ENCODE assay signal across 12 mouse cellular contexts in the genomic region with DNA sequence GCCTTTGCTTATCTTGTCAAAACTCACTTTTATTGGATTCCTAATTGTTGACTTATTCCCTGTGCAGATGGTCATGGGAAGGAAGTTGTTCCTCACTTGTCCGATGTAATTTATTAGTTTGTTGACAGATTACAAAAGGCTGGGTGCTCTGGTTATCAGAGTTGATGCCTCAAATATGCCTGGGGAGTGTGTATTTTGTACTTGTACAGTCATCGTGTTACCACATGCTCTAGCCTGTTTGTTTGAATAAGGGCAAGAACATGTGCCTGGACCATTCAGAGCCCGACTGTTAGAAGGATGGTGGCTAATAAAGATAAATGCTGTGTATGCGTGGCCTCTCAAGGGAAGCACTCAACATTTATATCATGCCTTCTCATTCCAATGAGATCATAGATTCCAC.
DNase-seq lines count a peak whose midpoint lies in the region; ATAC-seq and TF ChIP-seq lines count a peak whose summit lies in the region.
"Had no signal": no experiment of that assay in that cellular context is flagged by ENCODE, and none has a peak within 500 bp of the region (broad histone marks: within the 10 kb centered on the region; RNA-seq: fewer than 3 reads in every experiment).

No protein-coding gene starts in this region.

- TF ChIP-seq CTCF in intestine, postnatal 0 days (IDR thresholded peaks at IDR 0.05; ENCODE audit: low read depth) = no peak

- no peaks in the 10 kb centered on the region for H3K9me3 ChIP-seq in intestine, embryonic 14.5 days (ENCODE audit: control insufficient read depth, low read length)
- H3K9me3 ChIP-seq in intestine, postnatal 0 days (ENCODE audit: control insufficient read depth) = no peaks in the 10 kb centered on the region
- no peaks in the 10 kb centered on the region for H3K9me3 ChIP-seq in hindbrain, embryonic 13.5 days
- H3K9me3 ChIP-seq: forebrain, embryonic 10.5 days; hindbrain, embryonic 15.5 days; limb, embryonic 15.5 days had no signal

- no peak overlapping the region for H3K4me3 ChIP-seq in intestine, embryonic 14.5 days (ENCODE audit: low read depth, low read length)
- no peak overlapping the region for H3K4me3 ChIP-seq in intestine, postnatal 0 days (ENCODE audit: low read depth, low read length)
- no peak overlapping the region for H3K4me3 ChIP-seq in hindbrain, embryonic 13.5 days
- H3K4me3 ChIP-seq: forebrain, embryonic 10.5 days; hindbrain, embryonic 15.5 days; limb, embryonic 15.5 days had no signal

- H3K27me3 ChIP-seq in intestine, embryonic 14.5 days (replicated peaks; ENCODE audit: control insufficient read depth, insufficient read depth, low read length) = no peaks in the 10 kb centered on the region
- no peaks in the 10 kb centered on the region for H3K27me3 ChIP-seq in intestine, postnatal 0 days (replicated peaks; ENCODE audit: control insufficient read depth, insufficient read depth, low read length)
- H3K27me3 ChIP-seq in hindbrain, embryonic 13.5 days = no peaks in the 10 kb centered on the region
- H3K27me3 ChIP-seq: hindbrain, embryonic 15.5 days; limb, embryonic 15.5 days had no signal

- H3K4me1 ChIP-seq in intestine, embryonic 14.5 days (replicated peaks; ENCODE audit: control insufficient read depth, insufficient read depth, low read length) = peaks cover 8% of the 10 kb centered on the region; the same call in 1 of the 2 replicates
- no peaks in the 10 kb centered on the region for H3K4me1 ChIP-seq in intestine, postnatal 0 days (replicated peaks; ENCODE audit: control insufficient read depth, insufficient read depth, low read length)
- H3K4me1 ChIP-seq in hindbrain, embryonic 13.5 days (replicated peaks) = no peaks in the 10 kb centered on the region
- H3K4me1 ChIP-seq: forebrain, embryonic 10.5 days; hindbrain, embryonic 15.5 days; limb, embryonic 15.5 days had no signal

- 33% methylated on average over 4 of the region's 4 CpGs for WGBS in intestine, embryonic 14.5 days
- 22% methylated on average over 4 of the region's 4 CpGs for WGBS in intestine, postnatal 0 days
- WGBS in hindbrain, embryonic 13.5 days = 87% methylated on average over 4 of the region's 4 CpGs

- no peaks in the 10 kb centered on the region for H3K36me3 ChIP-seq in intestine, embryonic 14.5 days (ENCODE audit: control insufficient read depth, insufficient read depth, low read length)
- H3K36me3 ChIP-seq in intestine, postnatal 0 days (ENCODE audit: control insufficient read depth, insufficient read depth) = no peaks in the 10 kb centered on the region
- H3K36me3 ChIP-seq in hindbrain, embryonic 13.5 days = no peaks in the 10 kb centered on the region
- H3K36me3 ChIP-seq: forebrain, embryonic 10.5 days; hindbrain, embryonic 15.5 days; limb, embryonic 15.5 days had no signal

- no peak overlapping the region for H3K27ac ChIP-seq in intestine, embryonic 14.5 days (ENCODE audit: low read depth)
- no peak overlapping the region for H3K27ac ChIP-seq in intestine, postnatal 0 days (ENCODE audit: low read depth, low read length)
- H3K27ac ChIP-seq in hindbrain, embryonic 13.5 days = no peak overlapping the region
- H3K27ac ChIP-seq: forebrain, embryonic 10.5 days; hindbrain, embryonic 15.5 days; limb, embryonic 15.5 days had no signal

- H3K9ac ChIP-seq in intestine, embryonic 14.5 days (ENCODE audit: low read length) = no peak overlapping the region
- no peak overlapping the region for H3K9ac ChIP-seq in intestine, postnatal 0 days (ENCODE audit: low read depth, low read length)
- H3K9ac ChIP-seq in hindbrain, embryonic 13.5 days = no peak overlapping the region
- H3K9ac ChIP-seq: hindbrain, embryonic 15.5 days; limb, embryonic 15.5 days had no signal

- no peak for DNase-seq in intestine, embryonic 14.5 days (ENCODE audit: low spot score)
- peak; percentile 15 for DNase-seq in MN1 (ENCODE audit: low spot score)
- DNase-seq in fat pad, adult 2 months (ENCODE audit: extremely low read depth, low read depth, low spot score) = peak; percentile 28
- peak; percentile 1 to 39 for DNase-seq in kidney, postnatal 36 days
- no peak for DNase-seq in right cerebral cortex, postnatal 10 days (ENCODE audit: low spot score in 2 of 2)
- DNase-seq: cerebellum, postnatal 10 days; gastrocnemius, postnatal 36 days had no signal

- no peak overlapping the region for H3K4me2 ChIP-seq in intestine, embryonic 14.5 days (ENCODE audit: low read length)
- H3K4me2 ChIP-seq in intestine, postnatal 0 days (replicated peaks; ENCODE audit: low read depth) = no peak overlapping the region
- H3K4me2 ChIP-seq in hindbrain, embryonic 13.5 days = no peak overlapping the region
- H3K4me2 ChIP-seq: hindbrain, embryonic 15.5 days; limb, embryonic 15.5 days had no signal

- 0 out of 2 replicates have a peak, but pooled peaks have one; percentile 19 for ATAC-seq in intestine, embryonic 14.5 days (replicated peaks; ENCODE audit: low FRiP score, low TSS enrichment, low read depth)
- no peak for ATAC-seq in intestine, postnatal 0 days
- no peak for ATAC-seq in hindbrain, embryonic 13.5 days (ENCODE audit: low FRiP score)

Comparison
In these comparisons a context has a peak if more than half of its experiments do, and no peak if none do; other contexts are left out.
1. DNase-seq: peak in MN1 (single experiment), fat pad, adult 2 months (single experiment) and kidney, postnatal 36 days (2 of 2); none in intestine, embryonic 14.5 days (single experiment) and right cerebral cortex, postnatal 10 days (0 of 2).